Mouse (Mus musculus) thymus, adult 2 months (tissue): ENCODE measurements at regions not wholly inside any gene's neighbourhood (a gene's known extent, or its start where the extent isn't known, plus 50 kb on each side); places are given as distances from the start of the nearest gene placed in this dataset.
"Not testable (repeated sequence)": the region's sequence is repeated elsewhere in the genome, so short reads cannot be mapped to it uniquely, and the experiment has no call there.

Experiments
- DNase-seq: peaks from one replicate; pipeline ENCODE4 v3.0.0; 2021
- H3K27ac ChIP-seq: fragments of 200-500 bp; 2 replicates; pipeline ENCODE4 v1.5.1; 2012; ENCODE audit warnings: low read length, control low read depth; ENCODE audit not compliant: control insufficient read depth, insufficient read depth
- H3K27me3 ChIP-seq: fragments of 200-500 bp; 2 replicates; pipeline ENCODE4 v1.6.1; 2012; ENCODE audit warnings: mild to moderate bottlenecking, low read length, moderate library complexity, mixed read lengths; ENCODE audit not compliant: control insufficient read depth, insufficient read depth
- H3K36me3 ChIP-seq: fragments of 200-500 bp; 2 replicates; pipeline ENCODE4 v1.6.1; 2012; ENCODE audit warnings: mild to moderate bottlenecking, low read length, moderate library complexity; ENCODE audit not compliant: control insufficient read depth, insufficient read depth
- H3K4me1 ChIP-seq: fragments of 200-500 bp; replicated peaks from 2 replicates; pipeline ENCODE4 v1.6.1; 2012; ENCODE audit warnings: low read length; ENCODE audit not compliant: control insufficient read depth, insufficient read depth
- H3K4me3 ChIP-seq: fragments of 200-500 bp; 2 replicates; pipeline ENCODE4 v1.5.1; 2012; ENCODE audit warnings: mild to moderate bottlenecking, low read length, control low read depth, moderate library complexity; ENCODE audit not compliant: control insufficient read depth, insufficient read depth
- CTCF ChIP-seq: fragments of 200-500 bp; IDR thresholded peaks from 2 replicates; pipeline ENCODE4 v1.5.1; 2012; ENCODE audit warnings: mild to moderate bottlenecking, control low read depth, low read length, moderate library complexity, borderline replicate concordance; ENCODE audit not compliant: control insufficient read depth, poor library complexity, insufficient read depth; ENCODE audit errors: extremely low read depth
- POLR2A ChIP-seq: fragments of 200-500 bp; IDR thresholded peaks from 2 replicates; pipeline ENCODE4 v1.6.1; 2012; ENCODE audit warnings: mild to moderate bottlenecking, low read length, control low read depth, moderate library complexity; ENCODE audit not compliant: control insufficient read depth, poor library complexity, insufficient read depth; ENCODE audit errors: extremely low read depth
- WGBS: fragments of 180-500 bp; shearing (Covaris S2); methylation state at CpG from one replicate; pipeline ENCODE4 v1.1.7; 2018; 5-methylcytosine and 5-hydroxymethylcytosine counted together

GRCm38 (mm10) chr6:22671524-22671923 is 203.8 kb upstream of the Ptprz1 start:
- Histone ChIP-seq H3K4me3 (no peak overlapping the region), H3K36me3 (no peaks in the 10 kb centered on the region), H3K27ac (no peak overlapping the region), H3K4me1 (no peaks in the 10 kb centered on the region), H3K27me3 (no peaks in the 10 kb centered on the region)
- TF ChIP-seq POLR2A (no peak), CTCF (no peak)
- DNase-seq: no peak
- WGBS: 88% methylated on average over 1 of the region's 1 CpGs

GRCm38 (mm10) chr6:22668190-22668975 is 206.9 kb upstream of the Ptprz1 start:
- no peak overlapping the region for H3K4me3 ChIP-seq
- H3K27ac ChIP-seq: no peak overlapping the region
- no peaks in the 10 kb centered on the region for H3K27me3 ChIP-seq
- no peaks in the 10 kb centered on the region for H3K36me3 ChIP-seq
- no peaks in the 10 kb centered on the region for H3K4me1 ChIP-seq
- no peak for DNase-seq
- WGBS: 86% methylated on average over 7 of the region's 7 CpGs
- TF ChIP-seq POLR2A (no peak), CTCF (no peak)

- H3K4me1 ChIP-seq, H3K27me3 ChIP-seq, H3K4me3 ChIP-seq, H3K36me3 ChIP-seq, H3K27ac ChIP-seq, DNase-seq: not testable (repeated sequence)
- 96% methylated on average over 15 of the region's 15 CpGs for WGBS
Observed at GRCm38 (mm10) chr6:22657401-22657800, 217.9 kb upstream of the Ptprz1 start.

GRCm38 (mm10) chr6:22640100-22640499 is 235.2 kb upstream of the Ptprz1 start:
- TF ChIP-seq CTCF (no peak), POLR2A (no peak)
- H3K4me3 ChIP-seq: no peak overlapping the region

GRCm38 (mm10) chr6:22635141-22635540 is 240.2 kb upstream of the Ptprz1 start:
- Histone ChIP-seq H3K27me3 (no peaks in the 10 kb centered on the region), H3K4me3 (no peak overlapping the region), H3K27ac (no peak overlapping the region), H3K4me1 (no peaks in the 10 kb centered on the region), H3K36me3 (no peaks in the 10 kb centered on the region)
- TF ChIP-seq POLR2A (no peak), CTCF (no peak)
- WGBS: 95% methylated on average over 3 of the region's 3 CpGs
- DNase-seq: no peak

More at GRCm38 (mm10) chr6:22640100-22640499, 235.2 kb upstream of the Ptprz1 start:
- no peak for DNase-seq
- H3K36me3 ChIP-seq: no peaks in the 10 kb centered on the region
- no peaks in the 10 kb centered on the region for H3K27me3 ChIP-seq
- no peaks in the 10 kb centered on the region for H3K4me1 ChIP-seq
- H3K27ac ChIP-seq: no peak overlapping the region

- Histone ChIP-seq H3K4me1 (no peaks in the 10 kb centered on the region), H3K27ac (no peak overlapping the region), H3K36me3 (no peaks in the 10 kb centered on the region), H3K4me3 (no peak overlapping the region), H3K27me3 (no peaks in the 10 kb centered on the region)
- no peak for DNase-seq
- 92% methylated on average over 5 of the region's 5 CpGs for WGBS
- no peak for TF ChIP-seq POLR2A
- TF ChIP-seq CTCF: no peak
Observed at GRCm38 (mm10) chr6:22634740-22635139, 240.6 kb upstream of the Ptprz1 start.

- 84% methylated on average over 5 of the region's 5 CpGs for WGBS
- TF ChIP-seq POLR2A (no peak), CTCF (no peak)
- H3K4me3 ChIP-seq: no peak overlapping the region
- H3K27ac ChIP-seq: no peak overlapping the region
- no peak for DNase-seq
- no peaks in the 10 kb centered on the region for H3K27me3 ChIP-seq
- H3K4me1 ChIP-seq: no peaks in the 10 kb centered on the region
- no peaks in the 10 kb centered on the region for H3K36me3 ChIP-seq
Observed at GRCm38 (mm10) chr6:22591592-22591991, 235.5 kb upstream of the Fam3c start.
